Mouse (Mus musculus): ENCODE results near the gene Akap10. TPM values are rescaled to one million over a fixed set of nuclear protein-coding genes. Genes with fewer than 3 reads are reported as not detected.
"Not testable (repeated sequence)": the region's sequence is repeated elsewhere in the genome, so short reads cannot be mapped to it uniquely, and the experiment has no call there.

The Akap10 gene
- polyA plus RNA-seq, 1 experiment from 2014 or later: 30.0 TPM

DNA sequence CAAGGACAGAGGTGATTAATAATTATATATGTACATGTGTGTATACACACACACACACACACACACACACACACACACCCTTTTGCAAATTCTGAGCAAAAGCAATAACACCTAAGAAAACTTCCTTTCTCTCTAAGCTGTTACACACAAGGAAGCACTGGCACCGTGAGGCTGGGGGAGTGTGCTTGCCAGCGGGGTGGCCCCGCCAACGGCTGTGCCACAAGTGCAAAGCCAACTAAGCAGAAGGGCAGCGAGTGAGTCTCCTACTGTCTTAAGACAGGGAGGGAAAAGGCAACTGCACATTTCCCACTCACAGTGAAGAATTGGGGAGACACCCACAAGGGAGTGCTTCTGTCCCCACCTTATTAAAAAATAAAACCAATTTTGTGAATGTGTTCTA is 58.2 kb downstream of the Akap10 start:
- peaks cover 78% of the 10 kb centered on the region for H3K36me3 ChIP-seq (ENCODE audit: inconsistent target)
- H3K4me3 ChIP-seq (ENCODE audit: inconsistent target): no peak overlapping the region
- H3K79me2 ChIP-seq (ENCODE audit: inconsistent target): no peaks in the 10 kb centered on the region
- no peak overlapping the region for H3K27ac ChIP-seq
- WGBS (ENCODE audit: missing documents): 91% methylated on average over 5 of the region's 5 CpGs

DNA sequence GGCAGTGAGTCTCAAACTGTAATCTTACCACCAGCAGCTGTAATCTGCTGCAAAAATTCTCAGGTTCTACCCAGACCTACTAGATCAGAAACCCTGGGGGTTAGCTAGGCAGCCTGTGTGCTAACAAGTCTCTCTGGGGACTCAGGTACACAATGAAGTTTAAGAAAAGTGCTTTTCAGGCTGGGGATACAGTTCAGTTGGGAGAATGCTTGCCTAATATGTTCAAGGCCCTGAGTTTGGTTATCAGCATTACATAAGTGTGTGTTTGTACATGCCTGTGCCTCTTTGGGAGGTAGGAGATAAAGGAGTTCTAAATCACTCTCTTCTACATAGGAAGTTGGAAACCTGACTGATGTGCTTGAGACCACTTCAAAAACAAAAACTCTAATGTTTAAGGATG is 63.2 kb downstream of the Akap10 start:
- Histone ChIP-seq H3K36me3 (ENCODE audit: inconsistent target) (peaks cover 30% of the 10 kb centered on the region), H3K27ac (no peak overlapping the region), H3K4me3 (ENCODE audit: inconsistent target) (no peak overlapping the region), H3K79me2 (ENCODE audit: inconsistent target) (no peaks in the 10 kb centered on the region)

DNA sequence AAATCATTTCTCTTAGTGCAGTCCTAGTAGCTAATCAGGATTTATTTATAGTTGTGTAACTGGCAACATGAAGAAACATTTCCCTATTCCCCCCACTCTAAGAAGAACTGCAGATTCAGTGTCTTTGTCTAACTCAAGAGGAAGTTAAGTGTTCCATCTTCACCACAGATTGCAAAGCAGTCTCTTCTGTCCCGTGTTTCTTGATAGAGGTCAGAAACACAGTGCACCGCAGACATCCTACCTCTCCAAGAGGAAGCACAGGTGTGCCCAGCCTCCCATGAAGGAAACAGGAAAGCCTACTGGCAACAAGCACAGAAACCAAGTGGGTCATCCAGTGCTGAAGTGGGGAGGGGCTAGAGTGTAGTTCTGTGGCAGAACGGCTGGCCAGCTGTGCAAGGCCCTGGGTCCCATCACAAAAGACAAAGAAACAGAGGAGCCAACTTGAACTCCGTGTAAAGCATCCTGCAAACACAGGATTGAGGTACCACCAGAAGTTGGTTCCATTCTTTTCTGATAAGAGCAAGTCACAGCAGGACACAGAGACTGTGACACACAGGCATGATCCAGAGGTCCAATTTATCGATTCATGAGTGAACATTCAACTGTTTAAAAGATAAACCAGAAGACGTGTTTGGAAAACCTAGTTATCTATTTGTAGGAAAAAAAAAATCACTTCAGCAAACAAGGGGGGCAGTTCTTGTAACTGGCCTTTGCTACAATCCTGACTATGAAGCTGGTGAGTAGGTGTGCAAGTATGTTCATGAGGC is 68.1 kb downstream of the Akap10 start:
- Histone ChIP-seq H3K27ac (peak overlapping the region; percentile 68), H3K4me3 (ENCODE audit: inconsistent target) (no peak overlapping the region), H3K36me3 (ENCODE audit: inconsistent target) (no peaks in the 10 kb centered on the region), H3K79me2 (ENCODE audit: inconsistent target) (no peaks in the 10 kb centered on the region)
- 53% methylated on average over 6 of the region's 6 CpGs for WGBS (ENCODE audit: missing documents)

DNA sequence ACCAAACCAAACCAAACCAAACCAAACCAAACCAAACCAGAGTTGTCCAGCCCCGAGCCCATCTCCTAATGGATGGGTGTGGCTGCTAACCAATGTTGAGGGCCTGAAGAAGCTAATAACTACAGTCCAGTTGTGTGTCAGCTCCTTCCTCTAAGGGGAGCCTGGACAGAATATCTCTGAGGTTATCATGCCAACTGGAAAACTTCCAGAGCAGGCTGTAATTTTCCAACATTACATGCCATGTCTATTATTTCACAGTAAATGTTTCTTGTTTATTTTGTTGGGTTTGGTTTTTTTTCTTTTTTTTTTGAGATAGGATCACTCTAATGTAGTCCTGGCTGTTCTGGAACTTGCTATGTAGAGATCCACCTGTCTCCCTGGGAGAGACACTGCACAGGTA is 70.7 kb downstream of the Akap10 start:
- no peak overlapping the region for H3K27ac ChIP-seq
- no peaks in the 10 kb centered on the region for H3K36me3 ChIP-seq (ENCODE audit: inconsistent target)
- H3K4me3 ChIP-seq (ENCODE audit: inconsistent target): no peak overlapping the region
- no peaks in the 10 kb centered on the region for H3K79me2 ChIP-seq (ENCODE audit: inconsistent target)
- WGBS (ENCODE audit: missing documents): 100% methylated on average over 1 of the region's 1 CpGs

DNA sequence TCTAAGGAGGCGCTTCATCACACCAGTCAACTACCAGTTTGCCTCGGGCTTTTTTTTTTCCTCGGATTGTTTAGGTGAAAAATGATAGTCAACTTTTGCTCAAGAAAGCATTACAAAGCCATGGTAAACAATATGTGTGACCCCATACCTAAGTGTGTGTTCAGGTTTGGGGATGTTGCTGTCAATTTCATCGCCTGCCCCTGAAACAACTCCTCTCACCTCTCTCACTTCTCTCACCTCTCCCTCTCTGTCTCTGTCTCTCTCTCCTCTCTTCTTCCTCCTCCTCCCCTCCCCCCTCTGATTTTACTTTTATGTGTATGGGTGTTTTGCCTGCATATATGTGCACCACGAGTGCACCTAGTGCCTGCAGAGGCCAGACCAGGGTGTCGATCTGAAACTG is 74.5 kb downstream of the Akap10 start:
- H3K36me3 ChIP-seq (ENCODE audit: inconsistent target): 0 out of 2 replicates have a peak, but pooled peaks cover 1% of the 10 kb centered on the region
- 53% methylated on average over 6 of the region's 6 CpGs for WGBS (ENCODE audit: missing documents)
- H3K27ac ChIP-seq: peak overlapping the region; percentile 44

DNA sequence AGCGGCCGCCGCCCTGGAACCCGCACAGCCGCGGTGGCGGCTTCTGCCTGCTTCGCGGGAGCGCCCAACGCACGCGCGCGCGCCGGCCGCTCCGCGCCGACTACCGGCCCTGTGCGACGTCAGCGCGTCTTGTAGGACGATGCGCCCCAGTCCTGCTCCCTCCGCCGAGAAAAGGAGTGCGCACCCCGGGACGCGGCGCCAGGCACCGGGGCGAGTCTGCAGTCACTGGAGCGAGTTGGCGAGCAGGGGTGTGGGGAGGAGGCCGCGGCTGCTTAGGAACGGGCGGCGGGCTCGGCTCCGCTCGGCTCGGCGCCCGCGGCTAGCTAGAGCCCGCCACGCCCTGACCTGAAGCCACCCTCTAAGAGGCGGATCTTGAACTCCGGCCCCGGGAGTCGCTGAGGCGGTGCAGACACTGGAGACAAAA is 75.1 kb downstream of the Akap10 start, which contains the start of gene Ulk2:
Gene Ulk2 (minus strand): TSS at position 86 of the 424 bp plus-strand sequence.
- 2% methylated on average over 58 of the region's 58 CpGs for WGBS (ENCODE audit: missing documents)
- Histone ChIP-seq H3K4me3 (ENCODE audit: inconsistent target) (peak within 1 kb of the TSS; percentile 61), H3K79me2 (ENCODE audit: inconsistent target) (peaks cover 40% of the 10 kb centered on the region), H3K36me3 (ENCODE audit: inconsistent target) (0 out of 2 replicates have a peak, but pooled peaks cover 7% of the 10 kb centered on the region), H3K27ac (peak within 1 kb of the TSS; percentile 44)

More for the DNA sequence above, 74.5 kb downstream of the Akap10 start:
- Histone ChIP-seq H3K4me3 (ENCODE audit: inconsistent target) (peak overlapping the region; percentile 36), H3K79me2 (ENCODE audit: inconsistent target) (peaks cover 34% of the 10 kb centered on the region)

DNA sequence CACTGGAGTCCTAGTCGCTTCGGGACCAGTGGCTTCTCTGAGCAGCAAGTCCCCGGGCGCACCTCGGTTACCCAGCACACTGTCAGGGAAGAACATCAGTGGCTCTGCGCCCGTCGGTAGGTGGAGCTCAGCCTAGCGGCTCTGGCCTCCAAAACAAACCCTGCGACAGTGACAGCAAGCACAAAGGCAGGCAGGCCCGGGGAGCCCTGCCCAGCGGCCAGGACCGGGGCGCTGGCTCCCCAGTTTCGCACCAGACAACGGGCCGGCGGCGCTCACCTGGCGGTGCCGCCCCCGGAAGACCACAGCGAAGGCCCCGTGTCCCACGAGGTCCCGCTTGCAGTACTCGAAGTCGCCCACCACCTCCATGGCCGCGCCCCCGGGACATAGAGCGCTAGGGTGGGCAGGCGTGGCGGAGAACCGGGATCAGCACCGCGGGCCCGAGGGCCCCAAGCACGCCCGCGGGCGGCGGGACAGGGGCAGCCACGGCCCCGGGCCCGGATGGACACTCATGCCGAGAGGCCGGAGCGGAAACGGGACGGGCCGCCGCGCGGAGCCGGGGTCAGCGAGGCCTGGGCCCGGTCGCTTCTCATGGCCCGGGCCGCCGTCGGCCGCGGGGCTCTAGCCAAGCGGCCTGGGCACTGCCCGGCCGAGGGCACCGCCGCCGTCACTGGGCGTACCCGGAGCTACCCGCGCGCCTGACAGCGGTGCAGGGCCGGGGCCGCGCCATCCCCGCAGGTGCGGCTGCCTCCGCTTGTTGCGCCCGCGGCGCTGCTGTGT is 75.7 kb downstream of the Akap10 start:
- Histone ChIP-seq H3K27ac (peak overlapping the region; percentile 29; the same call in 1 of the 2 replicates), H3K4me3 (ENCODE audit: inconsistent target) (peak overlapping the region; percentile 61), H3K36me3 (ENCODE audit: inconsistent target) (peaks cover 13% of the 10 kb centered on the region; the same call in 1 of the 2 replicates), H3K79me2 (ENCODE audit: inconsistent target) (peaks cover 43% of the 10 kb centered on the region)
- under 1% methylated on average over 64 of the region's 87 CpGs for WGBS (ENCODE audit: missing documents)

DNA sequence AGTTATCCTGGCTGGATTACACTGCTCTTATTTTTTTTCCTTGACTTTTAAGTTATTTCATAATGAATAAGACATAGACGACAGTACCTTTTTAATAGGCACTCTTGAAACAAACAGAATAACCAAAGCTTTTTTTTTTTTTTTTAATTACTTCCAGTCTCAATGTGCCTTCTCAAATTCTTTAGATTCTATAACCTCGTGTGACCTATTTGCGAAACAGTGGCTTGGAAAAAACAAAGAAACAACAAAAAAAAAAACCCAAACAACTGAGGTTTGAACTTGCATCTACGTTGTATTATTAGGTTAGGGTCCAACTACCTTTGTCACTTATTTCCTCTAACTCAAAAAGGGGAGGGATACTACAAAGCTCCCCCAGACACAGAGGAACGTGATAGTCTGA is 76.4 kb downstream of the Akap10 start:
- 29% methylated on average over 5 of the region's 5 CpGs for WGBS (ENCODE audit: missing documents)
- H3K4me3 ChIP-seq (ENCODE audit: inconsistent target): peak overlapping the region; percentile 61
- peaks cover 13% of the 10 kb centered on the region; the same call in 1 of the 2 replicates for H3K36me3 ChIP-seq (ENCODE audit: inconsistent target)
- H3K79me2 ChIP-seq (ENCODE audit: inconsistent target): peaks cover 46% of the 10 kb centered on the region
- H3K27ac ChIP-seq: peak overlapping the region; percentile 29; the same call in 1 of the 2 replicates

DNA sequence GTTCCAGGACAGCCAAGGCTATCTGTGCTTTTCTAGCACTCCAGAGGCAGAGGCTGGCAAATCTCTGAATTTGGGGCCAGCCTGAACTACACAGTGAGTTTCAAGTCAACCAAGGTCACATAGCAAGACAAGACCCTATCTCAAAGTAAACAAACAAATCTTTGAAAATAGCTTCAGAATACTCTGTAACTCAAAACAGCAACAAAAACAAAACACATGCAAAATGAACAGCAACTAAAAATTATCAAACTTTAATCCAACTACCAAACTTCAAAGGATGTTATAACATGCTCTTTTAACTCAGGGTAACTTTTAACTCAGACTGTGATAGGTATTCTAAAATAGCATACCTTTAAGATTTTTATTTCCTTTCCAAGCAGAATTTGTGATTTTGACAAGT is 77.1 kb downstream of the Akap10 start:
- Histone ChIP-seq H3K79me2 (ENCODE audit: inconsistent target) (peaks cover 46% of the 10 kb centered on the region), H3K36me3 (ENCODE audit: inconsistent target) (peaks cover 13% of the 10 kb centered on the region; the same call in 1 of the 2 replicates), H3K27ac (no peak overlapping the region), H3K4me3 (ENCODE audit: inconsistent target) (no peak overlapping the region)

DNA sequence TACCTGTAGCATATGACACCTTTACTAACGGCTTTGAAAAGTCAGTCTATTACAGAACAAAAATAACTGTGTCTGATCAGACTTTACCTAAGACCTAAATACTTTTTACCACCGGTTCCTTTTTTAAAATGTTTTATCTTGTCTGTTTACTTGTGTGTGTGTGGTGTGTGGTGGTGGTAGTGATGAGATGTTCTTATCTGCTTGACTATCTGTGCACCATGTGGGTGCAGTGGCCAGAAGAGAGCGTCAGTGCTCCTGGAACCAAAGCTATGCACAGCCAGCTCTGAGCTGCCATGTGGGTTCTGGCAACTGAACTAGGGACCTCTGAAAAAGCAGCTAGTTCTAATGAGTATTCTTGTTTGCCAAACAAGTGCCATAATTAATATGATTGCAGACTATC is 78.9 kb downstream of the Akap10 start:
- Histone ChIP-seq H3K27ac (no peak overlapping the region), H3K36me3 (ENCODE audit: inconsistent target) (peaks cover 13% of the 10 kb centered on the region; the same call in 1 of the 2 replicates), H3K4me3 (ENCODE audit: inconsistent target) (no peak overlapping the region), H3K79me2 (ENCODE audit: inconsistent target) (peaks cover 60% of the 10 kb centered on the region)
- WGBS (ENCODE audit: missing documents): 97% methylated on average over 3 of the region's 3 CpGs

DNA sequence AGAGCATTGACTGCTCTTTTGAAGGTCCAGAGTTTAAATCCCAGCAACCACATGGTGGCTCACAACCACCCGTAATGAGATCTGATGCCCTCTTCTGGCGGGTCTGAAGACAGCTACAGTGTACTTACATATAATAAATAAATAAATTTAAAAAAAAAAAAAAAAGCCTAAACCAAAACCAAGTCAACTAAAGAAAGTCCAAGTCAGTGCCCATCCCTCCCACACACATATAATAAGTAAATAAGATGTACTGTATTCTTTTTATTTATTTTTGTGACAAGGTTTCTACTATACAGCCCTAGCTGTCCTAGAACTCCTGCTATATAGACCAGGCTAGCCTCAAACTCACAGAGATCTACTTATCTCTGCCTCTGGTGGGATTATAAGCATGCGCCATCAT is 89.4 kb downstream of the Akap10 start:
- H3K27ac ChIP-seq; H3K36me3 ChIP-seq (ENCODE audit: inconsistent target); H3K4me3 ChIP-seq (ENCODE audit: inconsistent target): not testable (repeated sequence)
- peaks cover 10% of the 10 kb centered on the region; the same call in 1 of the 2 replicates for H3K79me2 ChIP-seq (ENCODE audit: inconsistent target)
- 100% methylated on average over 1 of the region's 3 CpGs for WGBS (ENCODE audit: missing documents)

DNA sequence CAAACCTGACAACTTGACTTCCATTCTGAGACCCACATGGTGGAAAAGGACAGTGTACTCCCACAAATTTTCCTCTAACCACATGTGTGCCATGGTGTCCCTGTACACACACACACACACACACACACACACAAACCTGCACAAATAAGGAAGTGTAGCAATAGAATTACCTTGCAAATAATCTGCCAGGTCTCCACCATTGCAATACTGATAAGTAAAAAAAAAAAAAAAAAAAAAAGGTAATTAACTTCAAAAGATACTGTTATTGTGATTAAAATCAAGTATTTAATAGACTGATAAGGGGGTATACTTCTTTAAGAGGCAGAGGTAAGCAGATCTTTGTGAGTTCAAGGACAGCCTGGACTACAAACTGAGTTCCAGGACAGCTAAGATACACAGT is 90.1 kb downstream of the Akap10 start:
- H3K79me2 ChIP-seq (ENCODE audit: inconsistent target): peaks cover 10% of the 10 kb centered on the region; the same call in 1 of the 2 replicates
- H3K4me3 ChIP-seq (ENCODE audit: inconsistent target): no peak overlapping the region
- peaks cover 3% of the 10 kb centered on the region; the same call in 1 of the 2 replicates for H3K36me3 ChIP-seq (ENCODE audit: inconsistent target)
- peak overlapping the region; percentile 54 for H3K27ac ChIP-seq

DNA sequence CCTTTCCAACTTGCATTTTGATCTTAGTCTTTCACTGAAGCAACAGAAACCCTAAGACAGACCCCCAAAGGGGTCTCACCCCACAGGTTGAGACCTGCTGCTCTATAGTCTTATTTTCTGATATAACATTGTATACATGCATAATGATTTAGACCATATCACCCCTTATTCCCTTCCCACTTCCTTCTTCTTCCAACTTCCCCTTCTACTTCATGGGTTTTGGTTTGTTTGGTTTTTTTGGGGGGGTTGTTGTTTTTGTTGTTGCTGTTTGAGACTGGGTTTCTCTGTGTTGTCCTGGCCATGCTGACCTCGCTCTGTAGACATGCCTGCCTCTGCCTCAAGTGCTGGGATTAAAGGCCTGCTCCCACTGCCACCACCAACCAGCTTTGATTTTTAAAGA is 90.9 kb downstream of the Akap10 start:
- Histone ChIP-seq H3K4me3 (ENCODE audit: inconsistent target) (no peak overlapping the region), H3K27ac (peak overlapping the region; percentile 54), H3K36me3 (ENCODE audit: inconsistent target) (peaks cover 11% of the 10 kb centered on the region), H3K79me2 (ENCODE audit: inconsistent target) (peaks cover 10% of the 10 kb centered on the region; the same call in 1 of the 2 replicates)
- 77% methylated on average over 1 of the region's 1 CpGs for WGBS (ENCODE audit: missing documents)

All from macrophage (primary cell).